Mouse (Mus musculus) hematopoietic multipotent progenitor cell, adult 10-12 weeks (in vitro differentiated cells): ENCODE results near the gene Olfr1170. TPM values are rescaled to one million over a fixed set of nuclear protein-coding genes. Genes with fewer than 3 reads are reported as not detected.

Experiments used
- polyA plus RNA-seq: library from polyadenylated mRNA; stranded (reverse); fragments of >175 nt; gene quantifications from 2 replicates; pipeline ENCODE4 v1.2.3, GENCODE M21; 2012; ENCODE audit warnings: low replicate concordance

Gene Olfr1170
- polyA plus RNA-seq = not detected in 2 replicates

GRCm38 (mm10) chr2:88228234-88228633, at the start of gene Olfr1170:
Gene Olfr1170, minus strand, starts transcription at chr2:88228334.

GRCm38 (mm10) chr2:88181580-88181979, 46.6 kb downstream of the Olfr1170 start, which contains the start of gene Olfr1168:
Gene Olfr1168, plus strand, starts transcription at chr2:88181880.

Other genes with a start within 250 kb of the Olfr1170 start
- not detected in 2 replicates for gene Olfr1158, start 238.2 kb downstream of the Olfr1170 start, polyA plus RNA-seq
- gene Olfr1160, start 220.1 kb downstream of the Olfr1170 start, polyA plus RNA-seq = not detected in 2 replicates
- gene Olfr1161, start 205.6 kb downstream of the Olfr1170 start, polyA plus RNA-seq = not detected in 2 replicates
- not detected in 2 replicates for gene Olfr73, start 190.6 kb downstream of the Olfr1170 start, polyA plus RNA-seq
- not detected in 2 replicates for gene Olfr1162, start 177.2 kb downstream of the Olfr1170 start, polyA plus RNA-seq
- not detected in 2 replicates for gene Olfr1163, start 156.5 kb downstream of the Olfr1170 start, polyA plus RNA-seq
- gene Olfr1164, start 134.4 kb downstream of the Olfr1170 start, polyA plus RNA-seq = not detected in 2 replicates
- not detected in 2 replicates for gene Olfr1166, start 100.1 kb downstream of the Olfr1170 start, polyA plus RNA-seq
- not detected in 2 replicates for gene Olfr1167, start 73.1 kb downstream of the Olfr1170 start, polyA plus RNA-seq
- gene Olfr1168, start 46.5 kb downstream of the Olfr1170 start, polyA plus RNA-seq = not detected in 2 replicates
- not detected in 2 replicates for gene Olfr1173, start 51.5 kb upstream of the Olfr1170 start, polyA plus RNA-seq
- gene Olfr1174-ps, start 86.8 kb upstream of the Olfr1170 start, polyA plus RNA-seq = not detected in 2 replicates
- gene Olfr1175-ps, start 98.9 kb upstream of the Olfr1170 start, polyA plus RNA-seq = not detected in 2 replicates
- not detected in 2 replicates for gene Olfr1176, start 108.4 kb upstream of the Olfr1170 start, polyA plus RNA-seq
- not detected in 2 replicates for gene Olfr1177-ps, start 118.2 kb upstream of the Olfr1170 start, polyA plus RNA-seq
- not detected in 2 replicates for gene Olfr1178, start 158.7 kb upstream of the Olfr1170 start, polyA plus RNA-seq
- gene Olfr1179, start 178.1 kb upstream of the Olfr1170 start, polyA plus RNA-seq = not detected in 2 replicates
- not detected in 2 replicates for gene Olfr1180, start 190.8 kb upstream of the Olfr1170 start, polyA plus RNA-seq
- gene Olfr1181, start 197.8 kb upstream of the Olfr1170 start, polyA plus RNA-seq = not detected in 2 replicates
- gene Gm13757, start 220.8 kb upstream of the Olfr1170 start, polyA plus RNA-seq = not detected in 2 replicates
- not detected in 2 replicates for gene Olfr1183, start 226.5 kb upstream of the Olfr1170 start, polyA plus RNA-seq